Mouse (Mus musculus) gastrocnemius, adult 18-20 months (tissue): ENCODE measurements around the gene Tarsl2. TPM values are rescaled to one million over a fixed set of nuclear protein-coding genes. Genes with fewer than 3 reads are reported as not detected.

Source experiments
- DNase-seq: peaks from one replicate; pipeline ENCODE4 v3.0.0; 2021; ENCODE audit warnings: low spot score
- long read RNA-seq, 2 experiments: library from polyadenylated mRNA; stranded (forward); transcript quantifications; one replicate each; pipeline ENCODE4 v2.0.0; 2021
- total RNA-seq, 2 experiments: library from RNA; stranded (reverse); gene quantifications; 2 replicates each; pipeline ENCODE4 v1.2.3; 2021

The Tarsl2 gene
- total RNA-seq, result 10 to 100 TPM; 60.7 to 62.2 TPM
- long read RNA-seq, experiment 1, transcript Tarsl2-201 (19 exons, 3,192 nt), result major isoform, 30 of 40 reads
- long read RNA-seq, experiment 1, partial matches to known transcripts, result 9 of 40 reads
- long read RNA-seq, experiment 1, other reads (novel, unspliced or antisense), result 1 of 40 reads
- long read RNA-seq, experiment 2, transcript Tarsl2-201 (19 exons, 3,192 nt), result major isoform, 21 of 29 reads
- long read RNA-seq, experiment 2, partial matches to known transcripts, result 6 of 29 reads
- long read RNA-seq, experiment 2, other reads (novel, unspliced or antisense), result 2 of 29 reads

GRCm38 (mm10) chr7:65644643-65645351, at the start of gene Tarsl2:
Tarsl2 (plus strand) TSS chr7:65644898.
- peak; percentile 96 for DNase-seq

DNA sequence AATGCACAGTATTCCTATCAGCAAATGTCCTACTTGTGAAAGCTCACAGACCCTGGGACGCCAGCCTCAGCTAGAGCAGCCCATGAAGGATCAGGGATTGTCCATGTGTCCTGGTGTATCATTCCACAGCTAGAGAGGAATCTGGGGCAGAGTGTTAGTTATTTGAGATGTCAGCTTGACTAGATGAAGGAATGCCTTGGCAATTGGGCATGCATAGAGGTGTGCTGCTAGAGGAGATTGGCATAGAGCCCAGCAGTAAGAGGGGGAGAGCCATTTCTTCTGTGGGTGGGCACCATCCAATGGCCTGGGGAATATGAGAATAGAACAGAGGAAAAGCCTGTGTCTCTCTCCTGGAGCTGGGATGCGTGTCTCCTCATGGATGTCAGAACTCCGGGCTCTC, 38.6 kb upstream of the Tarsl2 start:
- no peak for DNase-seq

DNA sequence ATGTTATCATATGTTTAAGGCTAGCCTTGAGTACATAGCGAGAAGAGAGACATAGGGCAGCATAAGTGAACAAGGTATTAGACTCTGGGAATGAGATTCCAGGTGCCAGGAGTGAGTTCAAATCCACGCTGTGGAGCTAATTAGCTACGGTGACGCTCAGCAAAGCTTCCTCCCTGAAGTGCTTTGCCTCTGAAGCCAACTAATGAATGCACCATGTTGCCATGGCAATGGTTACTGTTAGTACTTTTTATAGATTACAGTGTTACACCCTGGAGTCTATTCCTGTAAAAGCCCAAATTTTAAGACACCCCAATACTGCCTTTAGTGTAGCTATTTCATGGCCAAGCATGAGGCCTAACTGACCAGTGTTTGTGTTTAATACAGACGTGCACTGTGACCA, 37.7 kb upstream of the Tarsl2 start:
- no peak for DNase-seq

- no peak for DNase-seq
Measured at GRCm38 (mm10) chr7:65610171-65610570, 34.5 kb upstream of the Tarsl2 start.

- DNase-seq, result no peak
Measured at GRCm38 (mm10) chr7:65610673-65611072, 34.0 kb upstream of the Tarsl2 start.

DNA sequence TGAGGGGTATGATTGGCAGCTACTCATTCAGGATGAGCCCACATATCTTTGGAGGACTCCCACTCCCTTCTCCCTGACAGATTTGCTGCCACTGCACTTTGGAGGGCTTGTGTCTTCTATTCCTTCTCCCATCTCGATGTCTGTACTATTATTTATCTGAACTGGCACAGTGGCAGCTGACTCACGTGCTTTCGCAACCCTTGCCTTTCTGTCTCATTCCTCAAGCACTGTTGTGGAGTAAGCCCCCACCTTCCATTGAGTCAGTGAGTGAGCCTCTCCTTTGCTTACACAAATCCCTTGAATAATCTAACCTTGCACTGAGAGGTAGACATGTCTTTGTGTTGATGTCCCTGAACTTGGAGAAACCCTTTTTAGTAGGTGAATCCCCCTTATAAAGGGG, 33.4 kb upstream of the Tarsl2 start:
- DNase-seq, result no peak

DNA sequence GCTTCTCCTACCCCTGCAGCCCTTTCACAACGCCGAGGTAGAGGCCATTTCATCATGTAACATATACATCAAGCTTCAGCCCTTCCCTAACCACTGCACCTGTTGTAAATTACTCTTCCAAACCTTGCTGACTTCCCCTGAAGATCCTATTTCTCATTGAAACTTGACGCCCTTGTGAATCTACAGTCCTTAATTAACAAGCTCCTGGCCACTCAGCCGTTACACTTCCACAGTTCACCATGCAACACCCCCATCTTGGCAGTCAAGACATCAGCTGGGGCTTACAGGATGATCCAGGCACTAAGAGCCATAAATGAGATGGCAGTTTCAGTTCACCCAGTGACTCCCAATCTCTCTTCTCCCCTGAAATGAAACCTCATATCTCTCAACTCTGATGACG, 31.0 kb upstream of the Tarsl2 start:
- DNase-seq, result no peak

GRCm38 (mm10) chr7:65618751-65619150, 25.9 kb upstream of the Tarsl2 start:
- DNase-seq, result no peak

DNA sequence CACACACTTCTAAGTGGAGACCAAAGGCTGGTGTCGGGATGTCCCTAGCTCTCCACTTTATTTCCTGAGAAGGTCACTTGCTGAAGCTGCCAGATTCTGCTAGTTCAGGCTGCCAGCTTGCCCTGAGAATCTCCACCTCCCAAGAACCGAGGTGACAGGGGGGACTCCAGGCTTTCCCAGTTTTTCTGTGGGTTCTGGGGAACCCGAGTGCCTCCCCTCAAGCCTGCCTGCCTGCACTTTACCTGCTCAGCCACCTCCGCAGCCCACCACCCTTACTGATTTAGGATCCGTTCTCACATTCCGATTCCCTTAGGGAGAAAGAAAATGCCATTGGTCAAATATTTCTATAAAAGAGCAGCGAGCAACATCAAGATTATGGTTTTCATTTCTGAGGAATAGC, 24.0 kb upstream of the Tarsl2 start:
- DNase-seq, result no peak

- no peak for DNase-seq
Measured at GRCm38 (mm10) chr7:65623330-65623729, 21.4 kb upstream of the Tarsl2 start.

DNA sequence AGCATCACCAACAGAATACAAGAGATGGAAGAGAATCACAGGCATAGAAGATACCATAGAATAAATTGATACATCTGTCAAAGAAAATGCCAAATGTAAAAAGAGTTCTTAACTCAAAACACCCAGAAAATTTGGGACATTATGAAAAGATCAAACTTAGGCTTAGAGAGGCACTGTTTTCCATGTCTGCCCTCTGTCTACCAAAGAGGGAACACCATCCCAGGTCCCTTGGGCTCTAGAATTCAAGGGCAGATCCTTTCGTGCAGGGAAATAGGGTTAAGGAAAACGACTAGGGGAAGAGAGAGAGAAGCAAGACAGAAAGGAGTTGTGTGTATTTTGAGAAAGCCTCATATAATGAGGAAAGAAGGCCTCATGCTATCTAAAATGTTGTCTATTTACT, 19.2 kb upstream of the Tarsl2 start:
- no peak for DNase-seq

DNA sequence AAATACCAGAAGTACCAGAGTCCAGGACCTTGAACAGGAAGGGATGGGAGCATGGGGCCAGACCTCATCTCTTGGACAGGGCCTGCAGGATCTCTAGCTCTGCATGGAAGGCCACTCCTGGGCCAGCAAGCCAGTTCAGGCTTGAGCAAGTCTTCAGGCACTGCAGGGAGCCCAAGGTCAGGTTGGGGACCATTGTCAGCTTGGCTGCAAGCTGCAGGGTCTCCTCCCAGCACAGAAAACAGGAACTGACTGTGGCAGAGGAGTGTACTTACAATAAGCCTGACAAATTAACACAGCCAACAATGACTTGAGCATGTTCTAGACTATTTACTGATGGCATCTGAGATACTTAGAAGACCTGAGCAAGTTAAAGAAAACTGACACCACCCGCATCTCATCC, 14.9 kb upstream of the Tarsl2 start:
- no peak for DNase-seq

- DNase-seq, result no peak
Measured at GRCm38 (mm10) chr7:65630661-65631060, 14.0 kb upstream of the Tarsl2 start.

DNA sequence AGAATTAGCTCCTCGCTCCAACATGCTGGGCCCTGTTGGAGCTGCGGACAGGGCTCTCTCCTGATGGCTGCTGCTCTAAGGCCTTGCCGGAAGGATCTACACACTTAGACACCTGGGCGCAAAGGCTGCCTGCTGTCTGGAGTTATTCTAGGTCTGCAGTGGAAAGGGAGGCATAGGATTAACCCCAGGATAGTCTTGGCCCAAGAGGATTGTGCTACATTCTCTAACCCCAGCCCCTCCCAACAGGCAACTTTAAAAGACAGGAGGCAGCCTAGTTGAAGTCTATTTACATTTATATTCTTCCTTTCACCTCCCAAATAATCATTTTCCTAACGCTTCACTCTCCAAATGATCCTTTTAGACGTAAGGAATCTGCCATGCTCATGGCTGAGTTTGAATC, 8.9 kb upstream of the Tarsl2 start:
- DNase-seq, result no peak

GRCm38 (mm10) chr7:65636356-65636880, 8.3 kb upstream of the Tarsl2 start:
- no peak for DNase-seq

- no peak for DNase-seq
Measured at GRCm38 (mm10) chr7:65638170-65638770, 6.4 kb upstream of the Tarsl2 start.

GRCm38 (mm10) chr7:65639821-65640382, 4.8 kb upstream of the Tarsl2 start:
- DNase-seq, result no peak

DNA sequence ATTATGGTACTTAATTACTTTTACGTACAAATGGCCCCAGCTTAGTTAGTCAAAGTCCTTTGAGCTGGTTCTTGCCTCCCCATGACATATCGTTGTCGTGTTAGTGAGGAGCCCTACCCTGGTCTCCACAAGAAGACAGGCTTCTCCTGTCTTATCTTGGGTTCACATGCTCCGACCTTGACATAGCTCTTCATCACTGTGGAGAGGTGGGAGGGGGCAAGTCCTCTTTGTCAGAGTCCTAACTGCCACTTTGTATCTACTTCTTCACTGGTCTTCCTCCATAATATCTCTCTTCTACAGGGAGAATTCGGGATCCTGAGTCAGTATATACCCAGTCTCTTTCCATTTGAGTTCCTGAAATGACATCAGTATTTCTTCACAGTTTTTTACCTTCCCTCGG, 4.0 kb upstream of the Tarsl2 start:
- DNase-seq, result no peak

DNA sequence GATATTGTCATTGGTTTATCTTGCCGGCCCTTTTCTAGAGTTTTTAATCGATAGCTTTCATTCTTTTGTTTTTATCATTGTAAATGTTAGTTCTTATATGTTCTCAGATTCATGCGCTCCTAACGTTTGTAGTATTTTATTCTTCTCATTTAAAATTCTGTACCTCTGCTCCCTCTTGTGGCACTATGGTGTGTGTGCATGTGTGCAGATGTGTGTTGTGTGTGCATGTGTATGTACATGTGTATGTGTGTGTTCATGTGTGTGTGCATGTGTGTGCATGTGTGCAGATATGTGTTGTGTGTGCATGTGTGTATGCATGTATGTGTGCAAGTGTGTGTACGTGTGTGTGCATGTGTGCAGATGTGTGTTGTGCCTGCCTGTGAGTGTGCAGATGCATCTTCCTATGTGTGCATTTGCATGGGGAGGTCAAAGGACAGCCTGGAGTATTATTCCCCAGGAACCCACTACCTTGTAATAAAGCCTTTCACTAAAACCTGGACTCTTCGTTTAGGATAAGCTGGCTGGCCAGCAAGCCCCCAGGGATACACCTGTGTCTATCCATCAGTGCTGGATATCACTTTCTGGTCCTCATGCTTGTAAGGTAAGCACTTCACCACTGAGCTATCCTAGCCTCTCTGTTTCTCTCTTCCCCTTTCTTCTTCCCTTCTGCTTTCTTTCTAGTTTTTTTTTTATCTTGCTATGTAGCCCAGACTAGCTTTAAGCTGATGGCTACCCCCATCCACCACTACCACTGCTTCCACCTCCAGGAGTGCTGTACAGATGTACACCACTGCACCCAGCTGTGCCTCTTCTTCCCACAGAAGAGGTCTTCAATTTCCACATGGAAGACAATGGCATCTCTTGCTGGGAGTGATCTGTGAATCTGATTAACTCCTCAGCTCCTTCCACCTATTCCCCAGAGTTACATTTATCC, 2.1 kb upstream of the Tarsl2 start:
- DNase-seq, result no peak

DNA sequence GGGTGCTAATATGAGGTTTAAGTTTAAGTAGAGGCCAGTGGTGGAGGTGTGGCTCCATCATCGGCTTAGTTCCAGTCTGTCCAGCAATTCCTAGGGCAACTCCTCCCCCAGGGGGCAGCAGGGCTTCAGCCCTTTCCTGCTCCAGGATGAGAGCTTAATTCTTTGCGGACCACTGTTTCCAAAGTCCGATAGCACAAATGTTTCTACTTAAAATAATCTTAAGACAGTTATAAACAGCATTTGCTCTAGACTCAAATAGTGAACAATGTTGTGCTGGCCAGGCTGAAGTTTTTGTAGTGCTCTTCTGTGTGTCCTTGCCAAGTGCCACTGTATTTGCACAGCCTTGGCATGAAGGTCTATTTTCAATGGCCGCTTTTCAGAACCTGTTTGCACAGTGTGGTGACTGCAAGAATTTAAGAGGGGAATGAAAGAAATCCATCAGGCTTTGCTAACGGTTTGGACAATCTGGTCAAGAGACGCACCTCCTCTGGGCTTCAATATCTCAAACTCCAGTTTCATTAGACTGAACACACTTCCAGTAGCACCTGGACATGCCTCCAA, 757 bp upstream of the Tarsl2 start:
- DNase-seq, result no peak

DNA sequence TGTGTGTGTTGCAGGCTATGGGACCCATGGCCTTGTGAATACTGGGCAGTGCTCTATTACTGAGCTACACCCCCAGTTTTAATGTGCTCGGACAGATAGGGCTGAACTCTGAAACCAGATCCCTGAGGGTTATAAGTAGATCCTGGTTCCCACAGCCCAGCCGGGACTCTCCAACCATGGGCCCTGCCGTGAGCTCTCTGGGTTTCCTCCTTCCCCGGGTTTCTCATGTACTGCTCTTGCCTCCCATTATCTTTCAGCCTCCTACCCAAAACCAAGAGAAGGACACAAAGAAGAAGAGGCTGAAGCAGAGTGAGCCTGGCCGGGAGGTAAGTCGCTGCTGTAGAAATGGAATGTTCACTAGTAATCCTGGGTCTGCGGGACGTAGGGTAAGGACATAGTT, 1.3 kb downstream of the Tarsl2 start:
- peak; percentile 3 for DNase-seq
